Mouse (Mus musculus) midbrain, embryonic 14.5 days (tissue): ENCODE results near the gene Pofut1. TPM values are rescaled to one million over a fixed set of nuclear protein-coding genes. Genes with fewer than 3 reads are reported as not detected.
"Not testable (repeated sequence)": the region's sequence is repeated elsewhere in the genome, so short reads cannot be mapped to it uniquely, and the experiment has no call there.

ENCODE experiments used
- ATAC-seq: fragments of 200-750 bp; cut with Nextera tagmentation; 2 replicates; pipeline ENCODE4 v1.8.0; 2017; ENCODE audit warnings: moderate number of reproducible peaks, moderate library complexity; ENCODE audit not compliant: low FRiP score, low TSS enrichment
- DNase-seq: peaks from one replicate; pipeline ENCODE4 v3.0.0-alpha.2; 2015
- H3K27ac ChIP-seq: fragments of 300-500 bp; sonication (generic); replicated peaks from 2 replicates; pipeline ENCODE4 v1.5.1; 2014; ENCODE audit warnings: mild to moderate bottlenecking, low read depth, low read length, moderate library complexity
- H3K27me3 ChIP-seq: fragments of 300-500 bp; sonication (generic); 2 replicates; pipeline ENCODE4 v1.6.1; 2014; ENCODE audit warnings: low read length, control low read depth, mixed read lengths; ENCODE audit not compliant: control insufficient read depth, insufficient read depth
- H3K36me3 ChIP-seq: fragments of 300-500 bp; sonication (generic); 2 replicates; pipeline ENCODE4 v1.6.1; 2014; ENCODE audit warnings: low read length, control low read depth; ENCODE audit not compliant: control insufficient read depth, insufficient read depth
- H3K4me1 ChIP-seq: fragments of 300-500 bp; sonication (generic); 2 replicates; pipeline ENCODE4 v1.6.1; 2014; ENCODE audit warnings: mild to moderate bottlenecking, antibody characterized with exemption, low read length, control low read depth; ENCODE audit not compliant: control insufficient read depth, insufficient read depth
- H3K4me2 ChIP-seq: fragments of 300-500 bp; sonication (generic); 2 replicates; pipeline ENCODE4 v1.6.1; 2014; ENCODE audit warnings: mild to moderate bottlenecking, low read length, moderate library complexity
- H3K4me3 ChIP-seq: fragments of 300-500 bp; sonication (generic); replicated peaks from 2 replicates; pipeline ENCODE4 v1.5.1; 2014; ENCODE audit warnings: low read depth, low read length
- H3K9ac ChIP-seq: fragments of 300-500 bp; sonication (generic); replicated peaks from 2 replicates; pipeline ENCODE4 v1.6.1; 2014; ENCODE audit warnings: mild to moderate bottlenecking, low read length, moderate library complexity
- H3K9me3 ChIP-seq: fragments of 300-500 bp; sonication (generic); 2 replicates; pipeline ENCODE4 v1.6.1; 2016; ENCODE audit warnings: low read length, control low read depth, mixed read lengths; ENCODE audit not compliant: control insufficient read depth
- WGBS: fragments of 180-500 bp; shearing (Covaris S2); extraction: QIAGEN DNeasy Blood & Tissue Kit; methylation state at CpG from one replicate; pipeline ENCODE4 v1.1.7; 2014; 5-methylcytosine and 5-hydroxymethylcytosine counted together
- polyA plus RNA-seq: library from polyadenylated mRNA; unstranded; fragments of >200 nt; fragmentation: Nextera tagmentation; extraction: Ambion mirVana; gene quantifications from 2 replicates; pipeline ENCODE4 v1.2.1, GENCODE M21; 2014

Gene Pofut1
- polyA plus RNA-seq, 1 experiment from 2014 or later = 6.0 TPM

GRCm38 (mm10) chr2:153242156-153242555 is 823 bp downstream of the Pofut1 start:
- Histone ChIP-seq H3K9ac (peak overlapping the region; percentile 99), H3K4me1 (peaks cover 30% of the 10 kb centered on the region), H3K27me3 (no peaks in the 10 kb centered on the region), H3K27ac (no peak overlapping the region), H3K36me3 (no peaks in the 10 kb centered on the region), H3K4me3 (peak overlapping the region; percentile 94), H3K9me3 (no peaks in the 10 kb centered on the region), H3K4me2 (peak overlapping the region; percentile 71)
- ATAC-seq (no peak), DNase-seq (no peak)
- WGBS = 65% methylated on average over 6 of the region's 6 CpGs

- H3K4me1 ChIP-seq = no peaks in the 10 kb centered on the region
- WGBS = 97% methylated on average over 5 of the region's 5 CpGs
- H3K9me3 ChIP-seq = no peaks in the 10 kb centered on the region
- no peak overlapping the region for H3K4me3 ChIP-seq
- ATAC-seq (no peak), DNase-seq (no peak)
- peaks cover 42% of the 10 kb centered on the region for H3K36me3 ChIP-seq
- H3K27me3 ChIP-seq = no peaks in the 10 kb centered on the region
- no peak overlapping the region for H3K27ac ChIP-seq
- no peak overlapping the region for H3K4me2 ChIP-seq
- H3K9ac ChIP-seq = no peak overlapping the region
Observed at GRCm38 (mm10) chr2:153249751-153250150, 8.4 kb downstream of the Pofut1 start.

GRCm38 (mm10) chr2:153256604-153257003 is 15.3 kb downstream of the Pofut1 start:
- Histone ChIP-seq H3K9me3 (no peaks in the 10 kb centered on the region), H3K27ac (no peak overlapping the region), H3K4me1 (no peaks in the 10 kb centered on the region), H3K27me3 (no peaks in the 10 kb centered on the region), H3K36me3 (peaks cover 36% of the 10 kb centered on the region), H3K4me3 (no peak overlapping the region), H3K9ac (no peak overlapping the region), H3K4me2 (no peak overlapping the region)
- ATAC-seq = no peak
- DNase-seq = no peak
- 88% methylated on average over 2 of the region's 2 CpGs for WGBS

- H3K4me1 ChIP-seq = no peaks in the 10 kb centered on the region
Observed at GRCm38 (mm10) chr2:153259030-153259863, 17.9 kb downstream of the Pofut1 start.

GRCm38 (mm10) chr2:153259864-153260674 is 18.7 kb downstream of the Pofut1 start:
- Histone ChIP-seq H3K4me3 (no peak overlapping the region), H3K4me1 (no peaks in the 10 kb centered on the region), H3K36me3 (peaks cover 52% of the 10 kb centered on the region), H3K27me3 (no peaks in the 10 kb centered on the region), H3K4me2 (no peak overlapping the region), H3K9me3 (no peaks in the 10 kb centered on the region), H3K27ac (no peak overlapping the region), H3K9ac (no peak overlapping the region)
- DNase-seq (no peak), ATAC-seq (no peak)
- 80% methylated on average over 3 of the region's 3 CpGs for WGBS

More at GRCm38 (mm10) chr2:153259030-153259863, 17.9 kb downstream of the Pofut1 start:
- DNase-seq (no peak), ATAC-seq (no peak)
- no peak overlapping the region for H3K27ac ChIP-seq
- peaks cover 48% of the 10 kb centered on the region for H3K36me3 ChIP-seq
- H3K4me2 ChIP-seq = no peak overlapping the region
- H3K9ac ChIP-seq = no peak overlapping the region
- 93% methylated on average over 12 of the region's 12 CpGs for WGBS
- H3K9me3 ChIP-seq = no peaks in the 10 kb centered on the region
- no peaks in the 10 kb centered on the region for H3K27me3 ChIP-seq
- no peak overlapping the region for H3K4me3 ChIP-seq

GRCm38 (mm10) chr2:153263053-153263452 is 21.7 kb downstream of the Pofut1 start:
- Histone ChIP-seq H3K27ac (no peak overlapping the region), H3K4me2 (no peak overlapping the region), H3K9me3 (no peaks in the 10 kb centered on the region), H3K4me1 (no peaks in the 10 kb centered on the region), H3K4me3 (no peak overlapping the region), H3K36me3 (peaks cover 77% of the 10 kb centered on the region), H3K9ac (no peak overlapping the region), H3K27me3 (no peaks in the 10 kb centered on the region)
- 95% methylated on average over 7 of the region's 7 CpGs for WGBS
- ATAC-seq (no peak), DNase-seq (no peak)

- 83% methylated on average over 2 of the region's 2 CpGs for WGBS
- H3K4me3 ChIP-seq = no peak overlapping the region
- H3K27me3 ChIP-seq = no peaks in the 10 kb centered on the region
- DNase-seq (no peak), ATAC-seq (no peak)
- H3K9ac ChIP-seq = no peak overlapping the region
- H3K4me1 ChIP-seq = no peaks in the 10 kb centered on the region
- peaks cover 49% of the 10 kb centered on the region for H3K36me3 ChIP-seq
- H3K27ac ChIP-seq = no peak overlapping the region
- no peak overlapping the region for H3K4me2 ChIP-seq
- H3K9me3 ChIP-seq = no peaks in the 10 kb centered on the region
Observed at GRCm38 (mm10) chr2:153267331-153267730, 26.0 kb downstream of the Pofut1 start.

GRCm38 (mm10) chr2:153270231-153270915 is 29.0 kb downstream of the Pofut1 start:
- H3K4me2 ChIP-seq, H3K4me1 ChIP-seq, H3K27me3 ChIP-seq, DNase-seq, H3K27ac ChIP-seq, ATAC-seq, H3K9me3 ChIP-seq, H3K4me3 ChIP-seq, H3K9ac ChIP-seq: not testable (repeated sequence)
- 74% methylated on average over 8 of the region's 8 CpGs for WGBS
- peaks cover 22% of the 10 kb centered on the region for H3K36me3 ChIP-seq
